Mouse (Mus musculus): ENCODE data around the gene Arid1b.

Arid1b gene

GRCm38 (mm10) chr17:4996121-4996813 is 2.1 kb downstream of the Arid1b start:
- peak; percentile 36 for DNase-seq

- peak; percentile 69 for DNase-seq
Observed at GRCm38 (mm10) chr17:4996814-4997549, 2.9 kb downstream of the Arid1b start.

- DNase-seq = no peak
Observed at GRCm38 (mm10) chr17:4997968-4998367, 3.8 kb downstream of the Arid1b start.

- no peak for DNase-seq
Observed at GRCm38 (mm10) chr17:4999256-4999655, 5.1 kb downstream of the Arid1b start.

GRCm38 (mm10) chr17:5000001-5000400 is 5.9 kb downstream of the Arid1b start:
- no peak for DNase-seq

GRCm38 (mm10) chr17:5000871-5001270 is 6.7 kb downstream of the Arid1b start:
- DNase-seq = no peak

- DNase-seq = peak; percentile 62
Observed at GRCm38 (mm10) chr17:5001531-5002131, 7.5 kb downstream of the Arid1b start.

GRCm38 (mm10) chr17:5002937-5003508 is 8.9 kb downstream of the Arid1b start:
- DNase-seq = no peak

GRCm38 (mm10) chr17:5004266-5004665 is 10.1 kb downstream of the Arid1b start:
- no peak for DNase-seq

- DNase-seq = no peak
Observed at GRCm38 (mm10) chr17:5004706-5005105, 10.6 kb downstream of the Arid1b start.

- DNase-seq = no peak
Observed at GRCm38 (mm10) chr17:5005285-5005684, 11.2 kb downstream of the Arid1b start.

- DNase-seq = peak; percentile 81
Observed at GRCm38 (mm10) chr17:5007156-5007658, 13.1 kb downstream of the Arid1b start.

- peak; percentile 88 for DNase-seq
Observed at GRCm38 (mm10) chr17:5008236-5008635, 14.1 kb downstream of the Arid1b start.

- DNase-seq = no peak
Observed at GRCm38 (mm10) chr17:5008761-5009160, 14.6 kb downstream of the Arid1b start.

- no peak for DNase-seq
Observed at GRCm38 (mm10) chr17:5009526-5010260, 15.6 kb downstream of the Arid1b start.

- DNase-seq = no peak
Observed at GRCm38 (mm10) chr17:5010781-5011180, 16.6 kb downstream of the Arid1b start.

- no peak for DNase-seq
Observed at GRCm38 (mm10) chr17:5012091-5012490, 18.0 kb downstream of the Arid1b start.

- peak; percentile 55 for DNase-seq
Observed at GRCm38 (mm10) chr17:5012517-5012916, 18.4 kb downstream of the Arid1b start.

GRCm38 (mm10) chr17:5014327-5014957 is 20.3 kb downstream of the Arid1b start:
- DNase-seq = no peak

GRCm38 (mm10) chr17:5016404-5016803 is 22.3 kb downstream of the Arid1b start:
- no peak for DNase-seq

GRCm38 (mm10) chr17:5017065-5017464 is 22.9 kb downstream of the Arid1b start:
- no peak for DNase-seq
